Mouse (Mus musculus) CD4-positive, CD25-positive, alpha-beta regulatory T cell, adult 4 months (primary cell): ENCODE measurements around the gene Sass6. TPM values are rescaled to one million over a fixed set of nuclear protein-coding genes. Genes with fewer than 3 reads are reported as not detected.
"Not testable (repeated sequence)": the region's sequence is repeated elsewhere in the genome, so short reads cannot be mapped to it uniquely, and the experiment has no call there.

ENCODE experiments used
- ATAC-seq: one replicate; pipeline ENCODE4 v1.8.0; 2017
- polyA plus RNA-seq, 2 experiments: library from polyadenylated mRNA; unstranded; fragments of 100-300 nt; shearing (Covaris generic); gene quantifications; one replicate each; pipeline ENCODE4 v1.2.1; 2017

The Sass6 gene
- polyA plus RNA-seq, 2 experiments from 2014 or later: 11.5 to 15.3 TPM

DNA sequence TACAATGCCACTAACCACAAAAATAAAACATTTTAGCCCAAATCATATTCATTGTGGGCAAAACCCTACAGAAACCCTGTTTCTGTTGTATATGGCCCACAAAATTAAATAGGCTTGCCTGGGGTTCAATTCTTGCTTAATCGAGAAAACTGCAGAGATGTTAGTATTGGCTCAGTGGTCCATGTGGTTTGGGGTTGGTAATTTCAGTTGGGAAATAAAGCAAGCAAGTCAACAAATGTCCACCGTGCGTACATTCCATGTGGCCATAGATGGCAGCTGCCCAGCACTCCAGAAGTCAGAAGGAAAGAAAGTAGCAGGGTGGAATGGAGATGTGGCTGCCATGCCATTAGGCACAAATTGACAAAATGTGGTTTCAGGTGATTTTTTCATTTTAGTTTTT, 38.2 kb downstream of the Sass6 start:
- no peak for ATAC-seq

DNA sequence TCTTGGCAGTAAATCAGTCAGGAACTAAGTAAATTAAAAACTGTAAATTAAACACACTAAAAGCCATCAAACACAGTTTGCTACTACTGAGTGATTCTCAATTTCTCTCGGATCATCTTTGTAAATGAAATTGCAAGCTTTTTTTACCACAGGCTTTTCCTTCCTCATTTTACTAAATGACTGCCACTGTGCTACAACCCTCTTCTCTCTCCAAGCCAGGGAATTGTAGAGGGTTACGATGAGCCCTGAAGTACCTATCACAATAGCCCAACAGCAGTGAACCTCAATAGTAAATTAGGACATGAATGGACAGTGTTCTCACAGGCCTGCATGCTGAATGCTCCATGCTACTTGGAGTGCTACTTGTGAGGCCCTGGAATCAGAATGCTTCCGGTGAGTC, 39.3 kb downstream of the Sass6 start:
- no peak for ATAC-seq

DNA sequence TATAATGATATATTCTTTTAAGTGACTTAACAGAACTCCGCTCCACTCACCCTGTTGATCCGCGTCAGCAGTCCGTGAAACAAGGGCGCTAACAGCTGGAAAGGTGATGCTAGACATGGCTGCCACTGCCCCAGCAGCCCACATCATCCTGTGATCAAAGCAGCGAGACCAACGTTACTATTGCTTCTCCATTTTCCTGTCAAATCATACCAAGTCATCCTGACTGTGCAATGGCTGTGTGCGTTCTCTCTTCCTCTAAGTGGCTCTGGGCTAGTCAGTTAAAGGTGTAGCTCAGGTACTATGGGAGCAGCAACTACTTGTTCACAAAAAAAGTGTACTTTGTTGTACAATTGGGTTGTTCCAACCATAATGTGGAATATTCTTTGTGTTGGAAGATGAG, 40.1 kb downstream of the Sass6 start:
- no peak for ATAC-seq

DNA sequence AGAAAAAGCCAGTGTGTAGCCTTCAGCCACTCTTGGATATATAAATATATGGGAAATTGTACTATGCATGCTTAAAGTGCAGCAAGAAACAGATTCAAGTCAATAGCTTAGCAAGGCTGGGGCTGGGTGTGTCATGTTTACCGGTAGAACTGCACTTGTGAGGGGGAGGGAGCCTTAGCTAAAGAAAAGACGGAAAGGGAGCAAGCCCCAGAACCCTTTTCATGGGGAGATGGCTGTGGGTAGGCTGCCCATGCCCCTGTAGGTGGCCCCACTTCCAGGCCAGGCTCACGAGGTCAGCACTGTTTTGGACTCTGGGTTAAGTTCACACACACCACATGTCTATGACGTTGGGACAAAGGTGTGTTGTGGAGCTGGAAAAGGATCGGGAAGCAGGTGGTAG, 41.0 kb downstream of the Sass6 start:
- no peak for ATAC-seq

DNA sequence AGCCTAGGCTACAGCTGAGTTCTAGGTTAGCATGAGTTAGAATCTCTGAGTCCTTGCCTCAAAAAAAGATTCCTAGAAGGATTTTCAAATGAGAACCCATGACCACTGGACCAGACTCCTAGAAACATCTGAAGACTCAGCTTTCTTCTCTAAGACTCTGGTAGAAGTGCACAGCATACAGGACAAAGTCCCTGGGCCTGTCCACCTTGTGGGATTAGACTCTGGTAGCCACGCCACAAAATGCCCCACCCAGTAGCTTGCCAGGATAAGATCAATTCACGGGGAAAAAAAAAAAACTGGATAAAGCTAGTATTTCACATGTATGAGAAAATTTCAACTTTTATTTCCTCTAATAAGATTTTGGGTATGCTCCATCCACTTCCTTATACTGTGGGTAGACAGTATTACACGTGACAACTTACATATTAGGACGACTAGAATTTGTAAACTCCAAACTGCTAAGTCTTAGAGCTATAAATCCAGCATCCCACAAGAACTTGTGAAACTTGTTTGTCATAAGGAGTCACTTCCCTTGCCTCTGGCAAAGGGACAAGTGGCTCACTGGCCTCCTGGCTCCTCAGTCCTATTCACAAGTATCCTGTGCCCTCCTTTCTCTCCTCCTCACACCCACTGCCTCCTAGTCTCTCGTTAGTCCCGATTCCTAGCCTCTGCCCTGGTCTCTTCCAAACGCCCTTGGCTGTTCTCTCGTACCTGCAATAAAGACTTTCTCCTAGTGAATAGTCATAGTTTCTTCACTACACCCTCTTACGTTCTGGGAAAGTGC, 43.1 kb downstream of the Sass6 start:
- ATAC-seq: no peak

DNA sequence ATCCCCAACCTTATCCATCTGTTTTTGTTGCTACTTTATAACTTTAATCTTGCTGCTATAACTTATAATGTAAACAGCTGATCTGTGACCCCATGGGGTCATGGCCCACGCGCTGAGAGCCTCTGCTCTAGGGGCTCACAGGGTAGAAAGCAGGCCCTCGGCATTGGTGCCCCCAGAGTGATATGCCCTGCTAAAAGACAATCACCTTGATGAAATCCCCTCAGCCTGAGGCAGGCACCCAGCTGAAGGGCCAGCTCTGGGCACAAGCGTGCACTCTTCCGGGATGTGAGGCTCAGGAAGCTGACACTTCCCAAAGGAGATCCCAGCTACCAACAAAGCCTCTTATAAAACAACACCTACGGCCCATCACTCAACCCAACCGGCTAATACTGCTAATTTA, 43.8 kb downstream of the Sass6 start:
- ATAC-seq: no peak

DNA sequence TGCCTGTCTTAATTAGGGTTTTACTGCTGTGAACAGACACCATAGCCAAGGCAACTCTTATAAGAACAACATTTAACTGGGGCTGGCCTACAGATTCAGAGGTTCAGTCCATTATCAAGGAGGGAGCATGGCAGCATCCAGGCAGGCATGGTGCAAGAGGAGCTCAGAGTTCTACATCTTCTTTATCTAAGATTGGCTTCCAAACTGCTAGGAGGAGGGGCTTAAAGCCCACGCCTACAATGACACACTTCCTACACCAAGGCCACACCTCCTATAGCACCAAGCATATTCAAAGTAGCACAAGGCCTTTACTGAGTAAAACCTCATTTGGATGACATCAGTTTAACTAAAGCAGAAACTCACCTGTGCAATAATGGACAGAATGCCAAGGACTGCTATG, 45.2 kb downstream of the Sass6 start:
- peak; percentile 54 for ATAC-seq

DNA sequence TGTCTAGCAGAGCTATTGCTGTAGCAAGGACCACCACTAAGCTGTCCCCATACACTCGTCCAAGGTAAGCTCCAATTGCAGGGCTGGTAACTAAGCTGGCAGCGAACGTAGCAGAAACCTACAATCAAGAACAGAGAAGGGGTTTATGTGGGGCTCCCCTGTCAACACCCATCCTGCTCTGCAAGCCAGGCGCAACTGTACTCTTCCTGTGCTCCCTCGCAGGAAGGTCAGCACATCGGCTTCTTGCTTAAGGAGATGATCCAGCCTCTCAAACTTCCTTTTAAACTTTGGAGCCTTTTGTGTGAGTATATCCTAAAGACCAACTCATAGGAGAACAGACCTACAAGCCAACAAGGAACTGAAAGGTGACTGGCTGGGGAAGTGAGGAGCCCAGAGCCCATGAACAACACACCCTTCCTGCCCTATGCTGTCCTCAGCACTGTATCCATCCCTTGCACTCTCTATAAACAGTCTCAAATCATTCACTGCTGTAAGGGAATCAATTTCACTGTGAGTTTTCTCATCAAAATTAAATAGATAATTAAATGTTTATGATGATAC, 47.1 kb downstream of the Sass6 start:
- ATAC-seq: no peak

DNA sequence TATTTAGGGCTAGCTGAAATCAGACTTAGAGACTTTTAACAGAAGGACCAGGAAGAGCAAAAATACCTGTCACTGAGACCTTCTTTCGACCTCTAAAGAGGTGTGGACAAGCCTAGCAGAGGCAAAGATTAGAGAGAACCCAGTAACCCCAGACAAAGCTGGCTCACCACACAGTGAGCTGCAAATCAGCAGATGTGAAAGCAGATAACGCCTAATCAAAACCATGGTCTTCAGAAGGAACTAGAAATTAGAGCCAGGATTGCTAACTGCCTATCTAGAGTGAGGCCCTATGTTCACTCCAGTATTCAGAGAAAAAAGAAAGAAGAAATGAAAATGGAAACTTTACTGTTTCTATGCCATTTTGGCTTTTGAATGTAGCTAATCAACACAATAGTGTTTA, 47.6 kb downstream of the Sass6 start:
- no peak for ATAC-seq

DNA sequence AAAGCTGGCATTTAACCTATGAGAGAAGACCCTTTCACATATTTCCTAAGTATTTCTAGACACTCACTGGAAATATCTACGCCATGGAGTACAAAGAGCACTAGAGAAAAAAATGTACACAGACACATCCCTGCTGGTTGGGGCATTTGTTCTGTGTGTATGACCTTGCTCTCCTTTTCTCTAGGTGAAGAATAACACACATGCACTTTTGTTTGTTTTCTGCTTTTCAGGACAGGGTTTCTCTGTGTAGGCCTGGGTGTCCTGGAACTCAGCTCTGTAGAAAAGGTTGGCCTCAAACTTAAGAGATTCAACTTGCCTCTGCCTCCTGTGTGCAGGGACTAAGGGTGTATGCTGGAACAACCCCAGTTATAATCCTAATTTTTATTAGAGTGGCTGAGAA, 51.6 kb downstream of the Sass6 start:
- no peak for ATAC-seq

DNA sequence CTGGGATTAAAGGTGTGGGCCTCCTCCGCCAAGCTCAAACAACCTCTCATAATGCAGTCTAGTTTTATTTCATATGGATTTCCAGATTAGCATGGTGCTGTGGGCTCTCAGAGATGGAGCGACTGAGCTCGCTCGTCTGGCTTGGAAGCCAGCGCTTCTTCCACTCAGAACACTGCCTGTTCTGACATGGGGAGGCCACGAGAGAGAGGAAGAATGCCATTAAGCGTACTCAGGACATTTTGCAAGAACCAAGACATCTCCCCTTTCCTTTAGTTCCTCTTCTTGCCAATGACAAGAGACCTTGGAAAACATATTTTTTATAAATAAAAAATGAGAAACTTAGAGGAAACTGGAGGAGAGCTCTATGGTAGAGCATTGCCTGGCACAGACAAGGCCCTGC, 54.0 kb downstream of the Sass6 start:
- no peak for ATAC-seq

DNA sequence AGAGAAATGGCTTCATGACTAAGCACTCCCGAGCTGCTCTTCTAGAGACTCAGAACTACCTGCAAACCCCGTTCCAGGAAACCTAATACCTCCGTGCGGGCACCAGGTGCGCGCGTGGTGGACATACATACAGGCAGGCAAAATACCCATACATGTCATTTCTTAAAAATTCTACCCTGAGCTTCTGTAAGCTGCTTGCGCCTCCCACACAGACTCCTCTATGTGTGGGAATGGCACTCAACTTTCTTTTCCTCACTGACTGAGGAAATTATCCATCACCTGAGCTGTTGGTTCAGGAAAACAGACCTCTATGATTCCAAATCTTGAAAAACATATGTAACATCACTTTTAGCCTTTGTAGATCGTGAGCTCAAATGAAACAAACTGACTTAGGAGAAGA, 55.9 kb downstream of the Sass6 start:
- no peak for ATAC-seq

DNA sequence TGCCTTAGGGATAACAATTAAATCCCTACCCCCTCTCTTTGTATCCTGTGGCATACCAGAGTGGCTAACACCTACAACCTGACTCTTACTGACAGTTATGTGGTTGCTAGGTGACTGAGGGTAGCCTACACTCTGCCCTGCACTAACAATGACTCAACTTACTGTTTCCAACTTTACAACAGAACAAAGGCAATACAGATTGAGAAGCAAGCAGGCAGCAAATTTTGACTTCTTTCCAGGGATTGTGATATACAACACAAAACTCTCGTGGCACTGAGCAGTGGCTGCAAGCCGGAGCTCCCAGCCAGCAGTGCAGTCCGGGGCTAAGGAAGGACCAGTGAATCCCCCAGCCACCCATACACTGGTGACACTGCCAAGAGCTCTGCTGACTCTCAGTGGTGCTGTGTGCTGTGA, 57.3 kb downstream of the Sass6 start:
- no peak for ATAC-seq

DNA sequence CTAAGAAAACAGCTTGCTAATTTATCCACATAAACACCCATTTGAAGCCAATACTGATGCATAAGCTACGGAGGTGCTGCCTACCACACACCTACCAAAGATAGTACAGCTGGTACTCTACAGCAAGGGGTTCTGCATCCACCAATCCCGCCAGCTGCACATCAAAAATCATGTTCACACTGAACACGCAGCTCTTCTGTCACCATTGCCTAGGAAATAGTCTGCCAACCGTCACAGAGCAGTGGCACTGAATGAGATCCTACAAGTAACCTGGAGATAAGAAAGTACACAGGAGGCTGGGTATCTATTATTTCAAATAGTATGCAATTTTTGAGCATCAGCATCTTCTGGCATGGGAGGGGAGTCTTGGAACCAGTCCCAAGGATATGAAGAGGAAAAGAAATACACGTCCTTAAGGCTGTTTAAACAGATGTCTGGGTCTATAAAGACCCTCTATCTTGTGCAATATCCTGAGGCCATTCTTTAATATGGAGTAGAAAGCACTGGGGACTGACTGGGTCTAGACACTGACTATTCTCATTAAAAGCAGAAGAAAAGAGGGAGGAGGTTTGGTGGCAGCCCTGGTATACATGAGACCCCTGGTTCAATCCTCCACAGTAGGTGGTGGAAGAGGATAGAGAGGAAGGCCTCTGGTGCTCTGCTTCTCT, 58.6 kb downstream of the Sass6 start:
- ATAC-seq: no peak

DNA sequence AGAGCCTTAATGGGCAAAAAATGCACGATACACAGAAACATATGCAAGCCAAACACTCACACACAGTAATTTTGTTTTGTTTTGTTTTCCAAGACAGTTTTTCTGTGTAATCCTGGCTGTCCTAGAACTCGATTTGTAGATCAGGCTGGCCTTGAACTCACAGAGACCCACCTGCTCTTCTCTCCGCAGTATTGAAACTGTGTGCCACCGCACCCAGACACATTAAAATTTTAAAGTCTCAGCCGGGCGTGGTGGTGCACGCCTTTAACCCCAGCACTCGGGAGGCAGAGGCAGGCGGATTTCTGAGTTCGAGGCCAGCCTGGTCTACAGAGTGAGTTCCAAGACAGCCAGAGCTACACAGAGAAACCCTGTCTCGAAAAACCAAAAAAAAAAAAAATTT, 59.3 kb downstream of the Sass6 start:
- ATAC-seq: not testable (repeated sequence)

DNA sequence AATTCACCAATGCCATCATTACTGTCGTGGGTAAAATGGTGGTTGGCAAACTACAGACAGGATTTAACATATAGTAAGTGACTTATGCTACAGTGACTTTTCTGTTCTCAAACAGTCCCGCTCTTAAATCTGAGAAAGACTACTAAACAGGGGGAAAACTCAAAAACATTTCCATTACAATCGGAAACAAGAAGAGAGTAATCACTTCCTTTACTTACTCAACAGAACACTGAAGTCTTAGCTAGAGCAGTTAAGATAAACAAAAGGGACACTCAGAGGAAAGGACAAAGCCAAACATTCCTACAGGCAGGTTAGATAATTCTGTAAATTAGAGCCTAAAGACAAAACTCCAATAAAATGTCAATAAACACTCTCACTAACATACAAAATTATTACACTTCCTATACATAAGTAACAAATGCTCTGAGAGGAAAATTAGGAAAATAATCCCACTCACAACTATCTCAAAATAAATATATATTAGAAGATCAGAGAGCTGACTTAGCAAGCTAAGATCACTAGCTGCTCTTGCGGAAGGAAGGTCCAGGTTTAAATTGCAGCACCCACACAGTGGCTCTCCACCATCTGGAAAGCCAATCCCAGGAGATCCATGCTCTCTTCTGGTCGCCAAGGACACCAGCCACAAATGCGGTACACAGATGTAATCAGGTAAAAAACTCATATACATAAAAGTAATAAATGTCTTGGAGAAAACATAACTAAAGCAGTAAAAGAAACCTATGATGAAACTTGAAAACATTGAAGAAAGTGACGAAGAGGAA, 61.6 kb downstream of the Sass6 start:
- ATAC-seq: peak; percentile 50

DNA sequence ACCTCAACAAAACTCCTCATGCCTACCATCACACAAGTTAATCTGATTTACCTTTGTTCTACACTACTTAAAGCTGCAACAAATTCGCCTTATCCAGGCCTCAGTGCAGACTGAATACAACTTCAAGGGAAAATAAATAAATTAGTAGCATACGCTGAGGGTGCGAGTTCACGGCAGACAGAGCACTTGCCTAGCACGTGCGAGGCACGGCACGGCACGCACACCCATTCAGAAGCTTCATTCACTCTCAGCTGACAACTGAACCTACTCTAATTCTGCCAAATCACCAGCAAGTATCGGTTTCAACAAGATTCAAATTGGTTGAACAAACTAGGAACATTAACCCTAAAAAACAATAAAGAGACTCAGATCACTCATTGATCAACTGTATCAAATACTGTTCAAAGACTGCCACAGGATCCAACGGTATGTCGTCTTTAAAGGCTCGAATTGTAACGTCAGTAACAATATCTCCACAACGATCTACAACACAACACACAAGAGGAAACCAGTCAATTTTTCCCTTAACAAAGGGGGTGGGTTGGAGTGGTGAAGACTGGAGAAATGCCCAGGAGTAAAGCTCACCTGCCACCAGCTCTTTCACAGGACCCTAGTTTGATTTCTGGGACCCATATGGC, 64.3 kb downstream of the Sass6 start:
- ATAC-seq: peak; percentile 23

DNA sequence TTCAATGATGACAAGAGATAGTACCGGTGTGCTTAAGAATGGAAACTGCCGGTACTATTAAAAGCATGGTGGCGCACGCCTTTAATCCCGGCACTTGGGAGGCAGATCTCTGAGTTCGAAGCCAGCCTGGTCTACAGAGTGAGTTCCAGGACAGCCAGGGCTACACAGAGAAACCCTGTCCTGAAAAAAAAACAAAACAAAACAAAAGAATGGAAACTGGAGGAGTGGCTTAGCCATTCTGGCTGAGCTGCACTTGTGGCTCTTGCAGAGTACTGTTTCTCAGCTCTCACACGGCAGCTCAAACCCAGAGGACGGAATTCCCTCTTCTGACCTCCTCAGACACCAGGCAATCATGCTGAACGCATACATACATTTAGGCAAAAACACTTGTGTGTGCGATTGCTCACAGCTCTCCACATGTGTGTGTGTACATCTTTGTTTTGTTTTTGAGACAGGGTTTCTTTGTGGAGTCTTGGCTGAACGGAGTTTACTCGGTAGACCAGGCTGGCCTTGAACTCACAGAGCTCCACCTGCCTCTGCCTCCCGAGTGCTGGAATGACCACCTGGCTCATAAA, 65.2 kb downstream of the Sass6 start:
- no peak for ATAC-seq

DNA sequence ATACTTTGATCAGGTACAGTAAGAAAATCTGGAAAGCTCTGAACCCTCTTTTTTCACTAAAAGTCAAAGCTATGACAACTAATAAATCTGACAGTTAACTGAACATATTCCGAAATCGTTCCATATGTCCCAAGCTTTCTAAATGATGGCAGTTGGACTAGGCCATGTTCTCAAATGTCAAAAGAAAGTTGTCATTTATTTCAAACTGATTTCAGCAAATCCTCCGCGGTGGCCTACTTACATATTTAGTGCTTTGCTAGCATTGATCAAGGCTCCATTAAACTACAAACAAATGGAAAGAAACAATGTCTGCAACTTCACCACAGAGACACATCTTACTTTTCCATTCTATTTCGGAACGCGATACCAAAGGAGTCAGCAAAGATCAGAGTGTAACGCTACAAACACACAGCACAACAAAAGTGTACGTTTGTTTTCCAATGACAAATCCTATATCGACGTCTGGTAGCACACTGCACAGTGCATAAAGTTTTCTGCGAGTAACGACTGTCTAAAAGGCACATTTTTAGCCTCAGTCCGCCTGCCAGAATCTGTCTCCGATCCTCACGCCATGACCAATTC, 66.6 kb downstream of the Sass6 start:
- ATAC-seq: peak; percentile 1

DNA sequence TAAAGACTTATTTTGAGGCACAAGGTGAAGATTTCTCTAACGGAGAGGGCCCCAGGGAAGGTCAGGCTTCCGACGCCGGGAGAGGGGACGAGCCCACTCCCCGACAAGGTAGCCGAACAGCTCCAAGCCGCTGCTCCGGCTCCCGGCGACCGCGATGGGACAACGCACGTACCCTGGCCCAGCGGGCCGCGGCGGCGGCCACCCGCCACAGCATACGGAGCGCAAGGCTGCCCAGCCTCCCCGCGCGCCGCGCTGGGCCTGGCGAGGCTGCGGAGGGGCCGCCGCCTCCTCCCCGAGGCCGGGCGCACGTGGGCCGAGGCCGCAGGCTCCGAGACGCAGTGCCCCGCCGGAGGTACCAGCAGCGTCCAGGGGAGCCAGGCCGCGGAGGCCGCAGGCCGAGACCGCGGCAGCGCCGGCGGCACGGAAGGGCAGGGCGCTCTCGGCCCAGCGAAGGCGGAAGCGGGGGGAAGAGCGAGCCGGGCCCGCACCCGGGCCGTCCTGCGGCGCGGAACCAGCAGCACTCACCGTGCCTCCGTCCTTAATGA, 67.2 kb downstream of the Sass6 start:
- ATAC-seq: peak; percentile 63

DNA sequence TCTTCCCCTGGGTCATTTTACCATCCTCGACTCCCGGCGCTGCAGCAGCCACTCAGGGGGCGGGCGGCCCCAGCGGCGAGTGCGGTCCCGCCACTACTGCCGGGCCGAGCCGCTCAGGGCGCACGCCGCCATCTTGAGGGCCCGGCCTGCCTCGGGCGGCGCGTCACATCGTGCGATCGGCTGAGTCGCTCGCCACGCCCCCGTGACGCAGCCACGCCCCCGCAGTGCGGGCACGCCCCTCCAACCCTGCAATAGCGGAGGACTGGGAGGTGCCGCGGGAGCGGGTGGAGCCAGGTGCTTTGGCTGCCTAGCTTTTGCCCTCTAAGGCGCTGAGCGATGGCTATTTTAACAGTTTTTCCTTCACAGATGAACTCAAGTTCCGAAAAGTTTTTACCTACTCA, 67.7 kb downstream of the Sass6 start, which contains the start of gene Mfsd14a:
Gene Mfsd14a, minus strand, starts transcription at position 215 of the 401 bp plus-strand sequence.
- peak; percentile 88 for ATAC-seq

DNA sequence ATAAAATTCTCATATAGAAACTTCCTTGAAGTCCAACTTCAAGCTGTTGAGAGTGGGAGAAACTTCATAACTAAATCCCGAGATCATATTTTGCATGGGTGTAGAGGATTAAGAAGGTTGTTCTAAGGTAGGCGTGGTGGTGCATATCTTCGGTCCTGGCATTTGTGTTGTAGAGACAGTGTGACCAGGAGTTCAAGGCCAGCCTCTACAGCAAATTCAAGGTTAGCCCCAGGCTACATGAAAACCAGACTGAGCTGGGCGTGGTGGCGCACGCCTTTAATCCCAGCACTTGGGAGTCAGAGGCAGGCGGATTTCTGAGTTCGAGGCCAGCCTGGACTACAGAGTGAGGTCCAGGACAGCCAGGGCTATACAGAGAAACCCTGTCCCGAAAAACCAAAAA, 69.5 kb downstream of the Sass6 start:
- ATAC-seq: not testable (repeated sequence)
